Mouse (Mus musculus): ENCODE measurements around the gene Sspo.

The Sspo gene

DNA sequence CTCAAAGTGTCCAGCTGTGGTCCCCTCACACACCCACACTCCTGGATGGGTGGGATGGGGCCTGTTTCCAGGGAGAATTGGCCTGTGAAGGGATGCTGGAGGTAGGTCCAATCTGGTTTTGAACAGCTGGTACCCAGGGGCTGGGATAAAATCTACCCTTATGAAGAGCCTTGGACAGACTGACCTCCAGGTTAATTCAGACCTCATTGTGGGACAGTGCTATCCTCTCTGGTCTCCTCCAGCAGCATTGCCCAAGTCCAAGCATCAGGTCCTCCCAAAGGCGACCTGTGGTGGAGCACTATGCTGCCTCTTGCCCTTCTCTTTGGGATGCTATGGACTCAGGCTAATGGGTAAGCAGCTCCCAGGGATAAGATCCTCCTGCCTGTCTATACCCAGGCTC is at the start of gene Sspo:
Gene Sspo (plus strand): TSS at position 301 of the 400 bp plus-strand sequence.
- no peak for DNase-seq

GRCm38 (mm10) chr6:48399906-48400305 is 48.1 kb upstream of the Sspo start:
- no peak for DNase-seq

DNA sequence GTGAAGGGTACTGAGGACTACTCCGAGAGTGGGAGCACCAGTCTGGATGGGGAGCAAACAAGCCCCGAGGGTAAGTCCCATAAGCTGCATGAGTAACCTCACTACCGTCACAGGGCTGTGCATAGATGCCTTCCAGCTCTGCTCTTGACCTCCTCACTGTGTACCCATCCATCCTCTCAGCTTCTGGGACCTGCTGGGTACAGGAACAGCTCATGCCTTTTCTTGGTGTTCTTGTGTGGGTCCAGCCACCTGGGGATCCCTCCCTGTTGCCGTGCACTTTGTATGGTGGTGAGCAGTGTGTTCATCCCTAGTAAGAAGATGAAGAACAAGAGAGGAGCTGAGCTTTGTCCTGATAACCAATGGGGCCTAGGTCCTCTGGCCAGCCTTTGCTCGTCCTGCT is 44.0 kb upstream of the Sspo start:
- DNase-seq: no peak

DNA sequence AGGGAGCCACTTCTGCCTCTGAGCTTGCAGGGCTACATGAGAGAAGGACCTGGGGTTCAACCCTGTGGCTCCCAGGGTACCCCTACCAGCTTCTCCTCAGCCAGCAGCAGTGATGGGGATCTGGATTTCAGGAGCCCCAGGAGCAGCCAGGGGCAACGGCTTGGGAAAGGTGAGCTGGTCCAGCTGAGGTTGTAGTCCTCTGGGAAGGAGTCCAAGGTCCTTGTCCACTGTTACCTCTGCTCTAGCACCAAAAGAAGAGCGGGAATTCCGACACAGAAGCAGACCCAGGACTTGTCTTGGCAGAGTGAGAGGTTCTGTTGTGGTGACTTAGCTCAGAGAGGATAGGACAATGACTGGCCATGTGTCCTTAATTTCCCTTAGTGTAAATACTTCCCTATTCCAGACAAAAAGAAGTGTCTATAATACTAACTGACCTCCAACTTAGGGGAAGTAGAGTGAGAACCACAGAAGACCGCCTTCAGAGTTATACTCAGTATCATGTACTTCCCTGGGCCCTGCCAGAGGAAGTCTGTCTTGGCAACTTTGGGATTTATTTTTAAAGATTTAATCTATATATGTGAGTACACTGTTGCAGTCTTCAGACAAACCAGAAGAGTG is 38.2 kb upstream of the Sspo start:
- no peak for DNase-seq

GRCm38 (mm10) chr6:48410551-48410950 is 37.5 kb upstream of the Sspo start:
- no peak for DNase-seq

- DNase-seq: no peak
Measured at GRCm38 (mm10) chr6:48411193-48412092, 36.6 kb upstream of the Sspo start.

GRCm38 (mm10) chr6:48412147-48412546 is 35.9 kb upstream of the Sspo start:
- no peak for DNase-seq

DNA sequence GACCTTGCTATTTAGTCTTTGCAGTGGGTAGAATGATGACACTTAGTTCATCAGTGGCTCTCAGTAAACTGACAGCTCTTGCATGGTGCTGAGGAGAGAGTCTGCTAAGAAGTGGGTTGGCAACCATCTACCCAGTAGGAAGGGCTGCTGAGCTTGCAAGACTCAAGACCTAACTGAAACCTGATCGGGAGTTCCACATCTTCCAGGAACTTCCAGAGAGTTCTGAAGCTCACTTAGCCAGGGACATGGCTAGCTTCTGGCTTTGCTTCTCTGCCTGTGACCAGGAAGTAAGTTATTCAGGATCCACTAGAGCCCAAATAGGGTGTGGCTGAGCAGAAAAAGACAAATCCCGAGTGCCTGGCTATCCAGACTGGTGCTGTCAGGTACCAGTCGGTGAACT is 35.4 kb upstream of the Sspo start:
- no peak for DNase-seq

DNA sequence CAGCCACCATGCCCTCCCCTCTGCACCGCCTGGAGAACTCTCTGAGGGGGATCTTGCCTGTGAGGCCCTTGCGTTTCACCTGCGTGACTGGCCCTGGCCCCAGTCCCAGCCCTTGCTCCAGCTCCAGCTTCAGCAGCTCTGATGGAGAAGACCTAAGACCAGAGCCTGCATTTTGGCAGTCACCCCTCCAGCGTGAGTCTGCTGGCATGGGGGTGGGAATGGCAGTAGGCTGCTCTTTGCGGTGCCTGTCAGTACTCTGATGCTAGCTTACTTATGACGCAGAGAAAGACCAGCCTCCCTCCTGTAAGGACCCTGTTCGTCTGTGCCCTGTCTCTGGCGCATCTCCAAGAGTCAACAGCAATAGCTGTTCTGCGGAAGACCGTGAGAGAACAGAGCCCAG is 34.9 kb upstream of the Sspo start:
- DNase-seq: no peak

GRCm38 (mm10) chr6:48414886-48415285 is 33.1 kb upstream of the Sspo start:
- no peak for DNase-seq

- DNase-seq: no peak
Measured at GRCm38 (mm10) chr6:48415636-48416035, 32.4 kb upstream of the Sspo start.

DNA sequence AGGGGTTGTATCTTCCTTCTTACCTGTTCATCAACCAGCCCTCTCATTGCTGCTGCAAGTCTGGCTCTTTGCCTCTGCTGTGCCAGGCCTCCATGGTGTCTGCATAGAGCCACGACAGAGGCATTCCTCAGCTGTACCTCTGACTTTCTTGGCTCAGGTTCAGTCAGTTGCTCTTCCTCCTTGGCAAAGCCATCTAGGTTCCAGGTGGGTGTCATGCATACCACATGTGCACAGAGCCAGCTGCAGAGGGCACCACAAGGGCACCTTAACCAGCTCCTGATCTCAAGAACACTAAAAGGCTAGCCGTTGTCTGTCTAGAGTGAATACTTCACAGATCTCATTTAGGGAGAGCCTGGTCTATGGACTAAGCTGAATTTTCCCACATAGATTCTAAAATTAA is 31.5 kb upstream of the Sspo start:
- DNase-seq: no peak

DNA sequence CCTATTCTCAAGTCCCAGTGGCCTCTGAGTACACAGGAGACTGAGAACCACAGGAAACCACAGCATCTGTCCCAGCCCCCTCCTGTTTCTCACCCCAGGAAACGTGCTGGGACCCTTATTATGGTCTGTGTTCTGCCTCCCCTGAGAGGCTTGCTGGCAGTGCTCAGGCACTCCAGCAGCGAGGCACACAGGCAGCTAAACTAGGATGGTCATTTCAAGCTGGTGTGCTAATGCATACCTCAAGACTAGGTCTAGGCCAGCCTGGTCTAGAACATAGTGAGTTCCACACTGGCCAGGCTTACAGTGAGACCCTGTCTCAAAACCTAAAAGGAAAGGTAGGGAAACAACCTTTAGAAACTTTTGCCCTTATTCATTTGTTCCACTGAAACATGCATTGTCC is 27.4 kb upstream of the Sspo start:
- DNase-seq: no peak

GRCm38 (mm10) chr6:48423336-48423735 is 24.7 kb upstream of the Sspo start:
- no peak for DNase-seq

DNA sequence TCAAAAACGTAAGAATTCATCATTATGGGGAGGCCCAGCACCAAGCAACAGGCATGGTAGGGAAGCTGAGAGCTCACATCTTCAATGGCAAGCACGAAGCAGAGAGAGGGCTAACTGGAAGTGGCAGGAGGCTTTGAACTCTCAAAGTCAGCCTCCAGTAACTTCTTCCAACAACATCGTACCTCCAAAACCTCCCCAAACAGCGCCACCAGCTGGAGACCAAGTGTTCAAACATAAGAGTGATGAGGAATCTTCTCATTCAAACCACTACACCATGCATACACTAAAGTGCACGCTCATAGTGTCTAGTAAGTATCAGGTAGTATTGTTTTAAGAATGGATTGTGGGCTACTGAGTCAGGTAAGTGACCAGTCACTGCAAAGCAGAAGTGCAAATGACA is 24.0 kb upstream of the Sspo start:
- DNase-seq: no peak

DNA sequence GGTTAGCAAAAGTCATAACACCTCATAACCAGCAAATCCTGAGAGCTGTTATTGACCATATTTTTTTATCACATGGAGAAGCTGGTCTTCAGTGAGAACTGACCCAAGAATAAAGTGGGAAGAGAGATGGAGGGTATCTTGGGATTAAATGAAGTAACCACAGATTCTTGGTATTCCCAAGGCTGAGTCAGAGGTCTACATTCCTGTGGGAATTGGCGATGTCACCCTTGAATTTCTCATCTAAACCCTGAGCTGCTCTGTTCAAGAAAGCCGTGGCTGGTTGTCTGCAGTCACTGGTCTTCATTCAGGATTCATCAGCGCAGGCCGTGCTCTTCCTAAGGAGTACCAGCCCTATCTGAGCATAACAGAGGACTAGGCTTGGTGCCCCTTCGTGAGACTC is 21.1 kb upstream of the Sspo start:
- no peak for DNase-seq

- DNase-seq: no peak
Measured at GRCm38 (mm10) chr6:48428769-48429557, 19.1 kb upstream of the Sspo start.

DNA sequence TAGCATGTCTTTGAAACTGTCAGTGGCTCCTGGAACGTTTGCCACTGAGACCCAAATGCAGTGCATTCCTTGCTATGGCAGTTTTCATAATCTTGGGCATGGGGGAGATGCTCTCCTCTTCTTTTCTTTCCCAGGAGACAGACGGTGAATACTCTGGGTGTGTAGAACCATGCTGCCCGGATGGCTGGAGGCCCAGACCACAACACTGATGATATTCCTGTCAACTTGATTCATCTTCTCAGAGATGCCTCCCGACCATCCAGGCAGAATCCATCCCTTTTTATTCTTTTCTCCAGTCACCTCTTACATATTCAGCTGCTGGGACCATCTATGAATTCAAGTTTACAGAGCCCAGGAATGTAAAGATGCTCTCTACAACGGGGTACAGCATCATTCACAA is 17.3 kb upstream of the Sspo start:
- no peak for DNase-seq

DNA sequence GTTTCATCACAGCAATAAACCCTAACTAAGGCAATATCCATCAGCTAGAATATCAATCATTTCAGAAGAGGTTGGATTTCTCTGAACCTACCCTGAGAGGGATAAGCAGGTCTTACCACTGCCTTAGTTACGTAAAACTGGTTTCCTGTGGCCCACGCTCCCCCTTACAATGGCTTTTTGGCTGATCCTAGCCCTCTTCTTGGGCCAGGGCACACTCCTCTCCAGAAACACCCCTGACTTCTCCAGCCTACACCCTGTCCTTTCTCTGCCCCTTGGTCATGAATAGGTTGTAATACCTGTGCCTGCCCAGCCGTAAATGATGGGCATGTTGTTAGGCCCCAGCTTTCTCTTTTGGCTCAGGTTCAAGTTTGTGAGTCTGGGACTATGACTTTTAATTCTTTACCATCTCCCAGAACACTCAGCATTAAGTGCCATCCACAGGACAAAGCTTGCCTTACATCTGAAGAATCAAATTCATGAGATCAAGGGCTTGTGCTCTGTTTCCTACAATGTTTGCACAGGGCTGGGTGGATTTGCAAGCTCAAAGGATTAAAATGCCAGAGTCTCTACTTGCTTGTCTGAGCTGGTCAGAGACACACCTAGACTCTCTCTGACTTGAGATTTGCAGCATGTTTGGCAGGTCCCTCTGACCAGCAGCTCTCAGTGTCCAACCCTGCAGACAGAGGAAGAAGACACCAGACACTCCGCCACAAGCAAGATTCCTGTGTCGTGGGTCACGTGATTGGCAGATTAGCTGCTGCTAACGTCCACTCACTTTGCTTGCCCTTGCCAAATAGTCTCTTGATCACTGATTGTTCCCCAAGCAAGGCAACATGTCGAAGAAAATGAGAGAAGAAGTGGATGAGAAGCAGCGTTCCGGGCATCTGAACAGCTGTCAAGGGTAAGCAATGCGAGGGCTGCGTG is 14.9 kb upstream of the Sspo start:
- no peak for DNase-seq

- DNase-seq: no peak
Measured at GRCm38 (mm10) chr6:48434651-48435050, 13.4 kb upstream of the Sspo start.

GRCm38 (mm10) chr6:48435111-48435510 is 12.9 kb upstream of the Sspo start:
- DNase-seq: no peak

GRCm38 (mm10) chr6:48435706-48436349 is 12.2 kb upstream of the Sspo start:
- no peak for DNase-seq
